Mouse (Mus musculus): Measurements from ENCODE around the gene Dffb.

Dffb gene

DNA sequence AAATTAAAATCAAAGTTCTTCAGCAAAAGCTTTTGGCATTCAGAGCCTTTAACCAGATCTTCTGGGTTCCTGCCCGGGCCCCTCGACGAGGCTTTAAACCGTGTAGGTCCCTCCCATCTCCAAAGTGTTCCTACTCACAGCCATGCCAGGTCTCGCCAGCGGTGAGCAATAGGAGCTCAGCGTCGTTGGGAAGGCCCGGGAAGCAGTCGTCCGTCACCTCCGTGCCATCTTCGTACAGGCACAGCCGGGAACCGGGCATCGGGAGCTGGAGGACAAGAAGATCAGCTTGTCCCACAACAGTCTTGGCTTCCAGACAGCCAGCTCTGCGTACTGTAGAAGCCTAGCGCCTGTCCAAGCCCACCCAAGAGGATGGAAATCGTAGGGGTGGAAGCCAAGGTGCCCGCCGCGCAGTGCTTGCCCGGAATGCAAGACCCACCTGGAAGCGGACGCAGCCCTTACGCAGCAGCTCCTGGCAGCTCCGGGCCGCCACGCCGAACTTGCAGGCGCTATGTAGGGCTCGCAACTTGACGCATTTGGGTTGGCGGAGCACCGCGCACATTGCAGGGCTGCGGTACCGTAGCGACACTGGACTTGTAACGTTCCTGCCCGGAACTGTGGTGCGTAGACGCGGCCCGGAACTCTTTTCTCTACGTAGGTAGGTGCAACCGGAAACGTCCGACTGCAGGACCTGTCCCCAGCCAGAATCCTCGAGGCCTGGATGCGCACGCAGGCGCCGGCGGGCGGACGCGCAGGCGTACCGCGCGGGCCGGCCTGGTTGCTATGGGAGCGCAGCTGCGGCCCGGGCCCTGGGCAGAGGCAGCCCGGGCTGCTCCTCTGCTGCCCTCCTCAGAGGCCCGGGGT is at the start of gene Dffb, which contains the start of gene Cep104:
Gene Dffb, minus strand, starts transcription at position 696 of the 861 bp plus-strand sequence.
Gene Cep104, plus strand, starts transcription at position 764 of the 861 bp plus-strand sequence.
- peak; percentile 93 for DNase-seq

DNA sequence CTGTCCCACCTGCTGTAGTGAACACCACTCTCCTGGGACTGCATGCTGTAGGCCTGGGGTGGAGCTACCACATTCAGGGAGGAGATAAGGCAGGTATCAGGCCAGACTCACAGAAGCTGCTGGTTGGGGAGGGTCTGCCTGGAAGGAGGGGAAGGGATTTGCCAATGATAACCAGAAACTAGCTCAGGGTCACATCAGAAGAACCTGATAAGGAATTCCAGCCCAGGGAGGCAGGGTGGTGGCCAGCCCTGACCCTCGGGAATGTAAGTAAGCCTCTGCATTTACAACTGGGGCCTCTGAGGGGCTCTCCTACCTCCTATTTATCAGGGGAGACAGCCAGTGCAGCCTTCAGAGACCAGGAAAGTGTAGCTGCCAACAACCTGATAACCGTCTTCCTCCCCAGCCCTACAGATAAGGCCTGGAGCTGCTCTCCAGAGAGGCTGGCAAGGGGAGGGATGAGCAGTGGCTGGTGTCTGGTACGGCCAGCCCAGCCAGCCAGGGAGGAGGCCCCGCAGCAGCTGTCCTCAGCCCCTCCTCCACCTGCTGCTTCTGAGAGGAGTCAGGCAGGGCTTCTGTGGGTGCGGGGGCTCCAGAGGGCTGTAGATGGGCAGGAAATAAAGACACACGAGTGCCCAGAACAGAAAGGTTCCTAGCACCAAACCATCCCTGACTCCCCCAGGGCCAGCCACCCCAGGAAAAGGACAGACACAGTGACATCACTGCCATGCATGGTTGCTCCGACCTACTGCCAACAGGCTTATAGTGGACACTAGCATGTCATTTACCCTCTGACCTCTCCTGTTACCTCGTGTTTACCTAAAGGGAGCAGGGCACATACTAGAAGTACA is 49.1 kb upstream of the Dffb start:
- peak; percentile 91 for DNase-seq

DNA sequence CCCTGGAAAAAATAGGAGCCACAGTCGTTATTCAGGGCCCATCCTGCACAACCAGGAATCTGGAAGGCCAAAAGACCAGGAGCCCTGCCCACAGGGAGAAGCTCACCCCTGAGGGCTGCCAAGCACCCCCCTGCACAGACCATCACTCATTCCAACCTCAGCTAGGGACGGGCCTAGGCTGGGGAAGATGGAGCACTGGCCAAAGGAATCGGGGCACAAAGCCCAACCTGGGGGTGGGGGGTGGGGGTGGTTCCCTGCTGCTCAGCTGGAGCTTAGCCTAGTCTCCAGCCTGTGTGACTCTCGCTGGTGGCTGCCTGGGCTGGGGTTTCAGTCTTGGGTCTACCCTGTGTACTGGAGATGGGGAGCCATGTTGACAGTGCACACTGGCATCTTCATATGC is 47.9 kb upstream of the Dffb start:
- no peak for DNase-seq

DNA sequence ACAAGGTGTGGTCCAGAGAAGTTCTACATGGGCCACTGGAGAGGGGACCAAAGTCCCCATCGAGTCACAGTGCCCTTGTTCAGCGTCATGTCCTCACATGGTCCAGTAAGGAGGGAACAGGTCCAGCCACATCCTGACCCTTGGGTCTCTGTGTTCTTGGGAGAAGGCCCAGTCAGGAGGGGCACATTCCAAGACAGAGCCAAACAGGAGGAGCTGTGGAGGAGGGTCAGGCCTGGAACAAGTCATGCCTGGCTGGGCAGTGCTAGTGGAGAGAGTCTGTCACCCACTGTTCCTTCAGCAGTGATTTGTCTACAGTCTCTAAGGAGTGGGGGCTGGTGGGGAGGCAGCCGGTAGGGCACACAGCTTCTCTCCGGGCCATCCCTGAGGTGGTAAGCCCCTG is 47.5 kb upstream of the Dffb start:
- DNase-seq = no peak

DNA sequence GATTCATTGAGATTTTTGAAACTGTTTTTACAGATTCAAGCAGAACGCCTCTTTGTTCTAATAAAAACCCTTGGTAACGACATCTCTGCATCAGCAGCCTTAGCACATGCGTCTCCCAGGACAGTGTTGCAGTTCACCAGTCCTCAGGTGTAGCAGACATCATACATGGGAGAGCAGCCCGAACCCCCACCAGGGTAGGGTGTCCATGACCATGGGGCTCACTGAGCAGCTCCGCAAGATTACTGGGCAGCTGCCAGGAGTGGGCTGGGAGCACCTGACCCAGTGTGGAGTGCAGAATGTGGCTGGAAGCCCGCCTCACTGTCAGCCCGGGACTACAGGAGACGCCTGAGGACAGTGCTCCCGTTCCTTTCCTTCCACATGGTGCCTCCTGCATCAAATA is 46.5 kb upstream of the Dffb start:
- no peak for DNase-seq

DNA sequence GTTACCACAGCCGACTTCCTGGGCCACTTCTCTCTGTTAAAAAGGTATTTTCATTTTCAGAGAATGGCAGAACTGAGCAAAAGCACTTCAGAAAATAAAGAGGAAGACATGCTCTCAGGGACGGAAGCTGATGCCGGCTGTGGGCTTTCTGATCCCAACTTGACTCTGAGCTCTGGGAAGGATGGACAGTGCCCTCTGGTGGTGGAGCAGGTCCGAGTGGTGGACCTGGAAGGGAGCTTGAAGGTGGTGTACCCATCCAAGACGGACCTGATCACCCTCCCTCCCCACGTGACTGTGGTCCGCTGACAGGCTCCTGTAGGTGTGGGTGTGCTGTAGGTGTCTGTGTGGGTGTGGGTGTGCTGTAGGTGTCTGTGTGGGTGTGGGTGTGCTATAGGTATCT is 44.6 kb upstream of the Dffb start:
- peak; percentile 75 for DNase-seq

DNA sequence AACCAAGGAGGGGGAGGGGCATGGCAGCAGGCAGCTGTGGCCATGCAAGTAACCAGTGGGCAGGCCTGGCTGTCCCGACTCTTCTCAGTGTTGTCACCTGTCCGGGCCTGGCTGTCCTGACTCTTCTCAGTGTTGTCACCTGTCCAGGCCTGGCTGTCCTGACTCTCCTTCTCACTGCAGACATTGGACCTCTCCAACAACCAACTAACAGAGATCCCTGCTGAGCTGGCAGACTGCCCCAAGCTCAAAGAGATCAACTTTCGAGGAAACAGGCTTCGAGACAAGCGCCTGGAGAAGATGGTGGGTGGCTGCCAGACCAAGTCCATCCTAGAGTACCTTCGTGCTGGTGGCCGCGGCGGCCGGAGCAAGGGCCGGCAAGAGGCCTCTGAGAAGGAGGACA is 40.5 kb upstream of the Dffb start:
- no peak for DNase-seq

DNA sequence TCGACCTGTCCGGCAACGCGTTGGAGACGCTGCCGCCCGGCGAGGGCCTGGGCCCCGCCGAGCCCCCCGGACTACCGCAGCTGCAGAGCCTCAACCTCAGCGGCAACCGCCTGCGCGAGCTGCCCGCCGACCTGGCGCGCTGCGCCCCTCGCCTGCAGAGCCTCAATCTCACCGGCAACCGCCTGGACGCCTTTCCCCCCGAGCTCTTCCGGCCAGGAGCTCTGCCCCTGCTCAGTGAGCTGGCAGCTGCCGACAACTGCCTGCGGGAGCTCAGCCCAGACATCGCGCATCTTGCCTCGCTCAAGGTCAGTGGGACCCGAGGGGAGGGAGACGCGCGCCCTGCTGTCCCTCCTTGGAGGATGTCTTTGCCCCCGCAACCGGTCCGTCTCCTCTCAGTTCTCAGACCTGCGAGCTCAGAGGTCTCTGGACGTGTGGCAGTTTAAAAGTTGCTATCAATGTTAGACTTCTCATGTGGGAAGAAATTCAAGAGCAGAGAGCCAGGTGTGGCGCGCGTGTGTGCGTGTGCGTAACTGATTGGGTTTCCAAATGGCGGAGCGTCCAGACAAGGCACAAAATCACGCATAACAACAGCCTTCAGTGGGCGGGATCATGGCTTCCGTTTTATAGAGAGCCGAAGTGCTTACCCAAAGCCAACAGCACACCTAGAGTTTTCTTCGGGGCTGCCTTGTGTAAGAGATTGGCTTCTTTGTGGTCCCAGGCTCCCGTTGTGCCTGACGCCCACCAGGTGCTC is 37.4 kb upstream of the Dffb start:
- DNase-seq = no peak

DNA sequence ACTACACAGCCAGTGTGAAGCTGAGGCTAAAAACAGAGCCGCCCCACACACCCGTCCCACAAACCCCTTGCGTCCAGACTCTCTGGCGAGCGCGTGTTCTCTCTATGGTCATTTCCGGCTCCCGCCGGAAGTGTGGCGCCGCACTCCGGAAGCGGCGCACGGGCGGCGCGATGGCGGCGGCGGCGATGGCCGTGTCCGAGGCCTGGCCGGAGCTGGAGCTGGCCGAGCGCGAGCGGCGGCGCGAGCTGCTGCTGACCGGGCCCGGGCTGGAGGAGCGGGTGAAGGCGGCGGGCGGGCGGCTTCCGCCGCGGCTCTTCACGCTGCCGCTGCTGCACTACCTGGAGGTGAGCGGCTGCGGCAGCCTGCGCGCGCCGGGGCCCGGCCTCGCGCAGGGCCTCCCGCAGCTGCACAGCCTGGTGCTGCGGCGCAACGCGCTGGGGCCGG is 36.7 kb upstream of the Dffb start, which contains the start of gene Lrrc47:
Gene Lrrc47, plus strand, starts transcription at position 86 of the 444 bp plus-strand sequence.
- DNase-seq = peak; percentile 84

DNA sequence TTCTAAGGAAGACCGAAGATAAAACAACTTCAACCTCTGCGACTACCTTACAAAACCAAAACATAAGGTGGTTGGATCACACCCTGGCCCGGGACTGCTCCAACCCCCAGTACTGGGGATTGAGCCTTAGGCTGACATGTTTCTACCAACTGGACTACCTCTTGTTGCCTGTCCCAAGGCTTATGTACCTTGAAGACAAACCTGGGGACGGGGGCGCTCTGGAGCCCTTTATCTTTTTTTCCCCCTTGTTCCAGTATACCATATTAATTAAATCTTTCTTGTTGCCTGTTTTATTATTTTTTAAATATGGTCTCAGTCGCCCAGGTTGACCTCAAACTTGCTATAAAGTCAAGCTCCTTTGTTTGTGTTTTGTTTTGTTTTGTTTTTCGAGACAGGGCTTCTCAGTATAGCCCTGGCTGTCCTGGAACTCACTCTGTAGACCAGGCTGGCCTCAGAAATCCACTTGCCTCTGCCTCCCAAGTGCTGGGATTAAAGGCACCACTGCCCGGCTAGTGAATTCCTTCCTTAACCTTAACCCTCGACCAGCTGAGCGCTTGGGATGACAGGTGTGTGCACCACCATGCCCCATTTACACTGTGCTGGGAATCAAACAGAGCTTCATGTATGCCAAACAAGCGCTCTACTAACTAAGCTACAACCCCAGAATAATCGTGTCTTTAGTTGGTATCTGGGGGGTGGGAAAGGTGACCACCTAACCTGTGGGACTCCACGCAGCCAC is 36.1 kb upstream of the Dffb start:
- DNase-seq = no peak

DNA sequence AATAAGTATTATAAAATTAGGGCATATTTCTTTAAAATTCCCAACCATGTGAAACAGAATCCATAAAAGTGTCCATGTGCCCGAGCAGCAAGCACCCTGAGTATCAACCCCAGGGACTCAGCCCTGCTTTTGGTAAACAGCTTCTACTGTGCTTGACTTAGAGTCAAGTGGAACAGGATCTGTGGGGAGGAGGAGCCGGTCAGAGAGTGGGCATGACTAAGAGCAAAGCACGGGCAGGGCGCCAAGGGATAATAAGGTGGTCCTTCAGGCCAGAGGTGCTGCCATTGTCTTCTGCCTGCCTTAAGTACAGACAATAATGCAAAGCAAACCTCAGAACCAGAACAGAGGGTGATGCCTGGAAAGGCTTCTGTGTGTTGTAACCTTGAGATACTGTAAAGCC is 32.8 kb upstream of the Dffb start:
- no peak for DNase-seq

DNA sequence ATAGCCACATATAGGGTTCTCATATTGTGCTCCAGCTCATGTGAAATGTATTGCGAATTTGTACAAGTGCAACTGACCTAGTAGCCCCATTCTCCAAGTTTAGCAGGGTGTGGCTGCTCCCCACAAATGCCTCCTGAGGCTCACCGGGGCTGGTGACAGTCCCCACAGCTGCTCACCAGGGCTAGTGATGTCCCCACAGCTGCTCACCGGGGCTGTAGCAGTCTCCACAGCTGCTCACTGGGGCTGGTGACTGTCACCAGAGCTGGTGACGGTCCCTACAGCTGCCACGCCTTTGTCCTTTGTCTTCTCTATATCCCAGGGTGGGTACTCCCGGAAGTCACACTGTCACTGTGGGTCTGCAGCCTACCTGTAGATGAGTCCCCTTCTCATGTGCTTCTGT is 31.3 kb upstream of the Dffb start:
- no peak for DNase-seq

DNA sequence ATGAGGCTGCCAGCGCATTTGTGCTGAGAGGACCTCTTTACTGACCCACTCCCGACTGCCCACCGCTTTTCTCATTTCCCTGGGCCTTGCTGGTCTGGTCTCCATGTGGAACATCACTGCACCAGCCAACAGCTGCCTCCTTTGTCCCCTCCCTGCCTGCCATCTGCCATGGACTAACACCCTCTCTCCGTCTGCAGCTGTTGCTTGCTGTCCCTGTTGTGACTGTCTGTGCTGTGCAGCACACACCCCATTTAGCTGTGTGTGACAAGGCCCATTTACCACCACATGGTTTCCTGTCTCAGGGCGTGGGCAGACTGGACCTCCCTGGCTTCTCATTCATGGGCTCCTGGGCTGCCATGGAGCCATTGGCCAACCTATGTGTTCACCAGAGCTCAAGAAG is 30.6 kb upstream of the Dffb start:
- DNase-seq = no peak

DNA sequence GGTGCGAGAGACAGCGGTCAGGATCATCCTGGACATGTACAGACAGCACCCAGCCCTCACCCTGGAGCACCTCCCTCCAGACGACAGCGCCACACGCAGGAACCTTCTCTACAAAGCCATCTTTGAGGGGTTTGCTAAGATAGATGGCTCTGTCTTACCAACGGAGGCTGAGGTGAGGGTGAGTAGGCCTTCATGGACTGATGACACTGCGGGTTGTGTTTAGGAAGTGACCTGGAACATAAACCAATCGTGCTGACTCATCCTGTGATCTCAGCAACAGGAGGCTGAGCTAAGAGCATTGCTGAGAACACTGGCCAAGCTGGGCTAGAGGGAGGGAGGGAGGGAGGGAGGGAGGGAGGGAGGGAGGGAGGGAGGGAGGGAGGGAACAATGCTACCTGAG is 18.6 kb upstream of the Dffb start:
- no peak for DNase-seq

DNA sequence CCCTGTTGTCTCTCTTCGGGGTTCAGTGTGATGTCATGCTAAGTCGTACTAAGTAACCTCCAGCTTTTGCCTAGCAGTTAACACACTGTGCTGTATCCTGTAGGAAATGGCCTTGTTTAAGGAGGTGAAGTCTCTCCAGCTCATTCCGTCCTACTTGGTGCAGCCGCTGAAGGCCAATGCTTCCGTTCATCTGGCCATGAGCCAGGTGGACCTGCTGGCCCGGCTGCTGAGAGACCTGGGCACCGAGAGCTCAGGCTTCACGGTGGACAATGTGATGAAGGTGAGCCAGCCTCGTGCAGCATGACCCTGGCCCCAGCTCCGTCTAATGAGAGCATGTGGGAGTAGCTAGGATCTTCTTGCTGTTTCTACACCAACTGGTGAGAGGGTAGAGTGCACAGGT is 17.8 kb upstream of the Dffb start:
- no peak for DNase-seq

DNA sequence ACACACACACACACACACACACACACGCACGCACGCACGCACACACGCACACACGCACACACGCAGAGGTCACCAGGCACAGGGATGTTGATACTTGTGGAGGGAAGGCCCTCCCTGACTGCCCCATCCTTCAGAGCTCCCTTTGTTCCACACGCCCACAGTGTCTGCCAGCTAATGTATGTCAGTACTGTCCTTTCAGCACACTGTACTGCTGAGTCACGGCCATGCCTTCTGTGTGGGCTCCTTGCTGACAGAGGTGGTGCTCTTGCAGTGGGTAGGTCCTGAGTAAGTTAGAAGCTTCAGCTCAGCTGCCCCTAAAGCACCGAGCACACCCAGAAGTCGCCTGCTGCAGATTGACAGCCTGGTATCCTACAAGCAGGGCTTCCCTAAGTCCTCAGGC is 5.5 kb upstream of the Dffb start:
- DNase-seq = no peak

DNA sequence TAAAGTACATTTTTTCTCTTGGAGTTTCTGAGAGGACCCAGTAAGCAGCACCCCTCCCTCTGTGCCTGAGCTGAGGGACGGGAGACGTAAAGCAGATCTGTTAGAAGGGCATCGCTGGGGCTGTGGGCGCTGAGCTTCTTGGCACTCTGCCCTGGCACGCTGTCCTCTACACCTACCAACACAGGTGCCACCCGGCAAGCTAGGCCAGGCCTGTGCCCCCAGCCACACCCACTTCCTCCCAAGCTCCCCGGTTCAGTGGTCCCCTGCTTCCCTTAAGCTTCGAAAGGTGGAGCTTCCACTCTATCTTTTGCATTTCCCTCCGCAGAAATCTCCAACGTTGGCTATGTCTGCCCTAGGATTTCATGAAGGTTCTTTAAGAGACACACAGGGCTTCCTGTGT is 4.3 kb upstream of the Dffb start:
- DNase-seq = no peak

DNA sequence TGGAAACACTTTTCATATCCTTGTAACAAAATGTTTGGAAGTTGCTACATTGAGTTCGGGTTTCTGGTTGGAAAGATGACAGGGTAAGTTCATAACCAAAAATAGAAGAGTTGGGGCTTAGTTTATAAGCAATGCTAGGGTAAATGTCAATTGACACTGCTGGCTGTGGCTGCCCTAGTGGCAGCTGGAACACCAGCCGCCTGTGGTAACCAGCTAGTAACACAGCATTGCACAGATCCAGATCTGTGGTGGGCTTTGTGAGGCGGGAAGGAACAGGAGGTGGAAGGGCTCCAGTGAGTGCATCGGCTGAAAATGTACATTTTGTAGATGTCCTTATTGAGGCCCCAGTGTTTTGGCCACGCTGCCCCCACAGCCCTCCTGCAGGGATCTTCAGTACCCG is 842 bp upstream of the Dffb start:
- DNase-seq = no peak

DNA sequence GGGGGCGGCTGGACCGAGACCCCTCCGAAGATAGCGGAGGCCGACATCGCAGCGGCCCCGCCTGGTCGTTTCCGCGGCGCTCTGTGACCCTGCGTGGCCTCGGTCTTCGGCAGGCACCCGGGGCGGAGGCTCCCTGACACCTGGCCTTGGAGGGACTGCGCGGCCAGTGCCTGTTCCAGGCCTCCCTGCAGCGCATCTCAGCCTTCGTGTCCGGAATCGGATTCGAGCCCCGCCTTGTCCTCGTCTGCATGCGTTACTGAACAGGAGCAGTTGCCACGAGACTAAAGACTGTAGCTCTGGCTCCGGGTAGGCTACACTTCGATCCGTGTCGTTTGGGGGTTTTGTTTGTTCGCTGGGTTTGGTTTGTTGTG is 351 bp upstream of the Dffb start:
- DNase-seq = no peak

DNA sequence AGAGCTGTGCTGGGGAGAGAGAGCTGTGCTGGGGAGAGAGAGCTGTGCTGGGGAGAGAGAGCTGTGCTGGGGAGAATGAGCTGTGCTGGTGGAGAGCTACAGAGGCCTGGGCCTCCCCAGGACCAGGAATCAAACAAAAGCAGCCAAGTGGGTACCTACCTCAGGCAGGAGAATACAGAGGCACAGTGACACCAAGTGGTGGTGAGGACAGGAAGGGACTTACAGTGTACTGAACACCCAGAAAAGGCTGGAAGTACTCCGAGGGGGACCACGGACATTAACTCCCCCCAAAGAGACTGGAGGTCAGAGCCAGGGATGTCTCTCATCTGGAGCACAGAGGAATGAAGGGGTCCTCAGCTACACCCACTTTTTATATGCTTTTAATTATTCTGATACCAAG is 6.9 kb downstream of the Dffb start:
- no peak for DNase-seq

DNA sequence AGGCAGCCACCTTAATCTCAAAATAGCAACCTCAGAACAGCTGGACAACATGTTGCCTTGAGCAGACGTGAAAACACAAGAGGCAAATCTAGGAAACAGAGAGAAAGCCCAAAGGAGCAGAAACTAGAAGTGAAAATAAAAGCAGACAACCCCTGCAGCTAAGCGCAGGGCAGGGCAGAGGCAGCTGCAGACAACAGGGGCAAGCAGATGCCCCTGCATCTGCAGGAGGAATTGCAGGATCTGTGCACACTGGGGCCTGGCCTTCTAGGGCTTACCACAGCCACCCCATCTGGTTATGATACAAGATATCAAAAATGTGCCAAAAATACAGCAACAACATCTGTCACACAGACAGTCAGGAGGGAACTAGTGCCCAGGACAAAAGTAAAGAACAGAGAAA is 7.4 kb downstream of the Dffb start:
- no peak for DNase-seq

DNA sequence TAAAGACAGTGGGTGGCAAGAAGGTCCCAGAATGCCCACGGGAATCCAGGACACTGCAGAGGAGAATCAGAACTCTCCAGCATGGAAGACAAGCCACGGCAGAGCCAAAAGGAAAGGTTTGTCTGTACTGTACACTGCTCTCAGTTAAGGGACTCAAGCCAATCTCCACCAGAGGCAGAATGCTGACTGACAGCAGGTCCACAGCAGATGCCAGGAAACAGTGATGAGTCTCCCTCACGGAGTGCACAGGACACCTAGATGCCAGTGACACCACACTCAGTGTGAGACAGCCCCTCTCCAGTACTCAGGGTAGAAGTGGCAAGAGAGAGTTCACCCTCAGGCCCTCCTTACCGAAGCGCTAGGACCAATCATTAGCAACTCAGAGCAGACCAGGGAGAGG is 8.3 kb downstream of the Dffb start:
- no peak for DNase-seq

DNA sequence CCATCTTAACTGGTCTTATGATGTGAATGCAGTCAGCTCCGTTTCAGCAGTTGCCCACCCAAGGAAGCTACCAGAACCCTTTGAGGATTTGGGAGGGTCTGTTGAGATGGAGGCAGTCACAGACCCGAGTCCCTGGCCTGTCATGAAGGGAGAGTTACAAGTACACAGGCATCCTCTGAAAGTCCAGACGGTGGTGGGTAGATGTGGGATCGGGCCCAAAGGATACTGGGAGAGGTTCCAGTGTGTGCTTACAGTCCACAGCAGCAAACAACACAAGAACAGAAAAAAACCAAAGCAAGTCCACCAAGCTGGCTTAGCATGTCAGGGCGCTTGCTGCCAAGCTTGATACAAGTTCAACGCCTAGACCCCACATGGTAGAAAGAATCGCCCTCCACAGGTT is 12.3 kb downstream of the Dffb start:
- no peak for DNase-seq

All from liver (tissue).